Mouse (Mus musculus): ENCODE results near the gene Myo16. TPM values are rescaled to one million over a fixed set of nuclear protein-coding genes. Genes with fewer than 3 reads are reported as not detected.

Gene Myo16
- polyA plus RNA-seq, 1 experiment from 2014 or later, result 0.50 TPM

DNA sequence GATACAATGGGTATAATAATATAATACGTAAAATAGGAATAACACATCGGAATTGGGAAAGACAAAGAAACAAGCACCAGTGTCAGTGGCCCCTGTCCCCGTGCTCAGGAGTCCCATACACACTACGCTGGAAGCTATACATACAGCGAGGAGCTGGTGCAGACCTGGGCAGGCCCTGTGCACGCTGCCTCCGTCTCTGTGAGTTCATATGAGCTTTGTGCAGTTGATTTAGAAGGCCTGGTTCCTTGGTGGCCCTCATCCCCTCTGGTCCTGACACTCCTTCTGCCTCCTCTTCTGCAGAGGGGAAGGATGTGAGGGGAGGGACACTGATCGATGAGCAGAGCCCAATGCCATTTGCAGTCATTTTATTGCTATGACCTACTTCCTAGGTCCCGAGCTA lies 255.3 kb downstream of the Myo16 start:
- Histone ChIP-seq H3K27me3 (ENCODE audit: poor library complexity, severe bottlenecking) (no peaks in the 10 kb centered on the region), H3K36me3 (replicated peaks) (no peaks in the 10 kb centered on the region), H3K4me1 (0 out of 2 replicates have a peak, but pooled peaks cover 1% of the 10 kb centered on the region), H3K4me3 (no peak overlapping the region), H3K9me3 (no peaks in the 10 kb centered on the region), H3K27ac (no peak overlapping the region)
- DNase-seq (ENCODE audit: extremely low spot score, low spot score), result no peak
- 90% methylated on average over 9 of the region's 9 CpGs for WGBS

DNA sequence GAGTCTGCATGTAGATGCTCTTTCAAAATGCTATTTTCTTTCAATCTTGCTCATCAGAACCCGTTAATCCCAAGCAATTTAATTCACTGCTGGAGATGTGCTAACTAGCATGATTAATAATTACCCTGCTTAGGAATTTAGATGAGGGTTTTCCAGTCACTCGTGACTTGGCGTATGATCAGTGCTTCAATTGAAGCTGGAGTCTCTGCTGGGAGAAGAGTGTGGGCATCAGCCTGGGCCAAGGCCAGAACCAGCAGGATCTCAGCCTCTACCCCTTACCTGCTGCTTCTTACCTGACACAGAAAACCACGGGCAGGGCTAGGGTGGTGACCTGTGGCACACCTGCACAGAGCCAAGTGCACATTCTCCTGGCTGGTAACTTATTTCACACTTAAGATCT lies 257.8 kb downstream of the Myo16 start:
- WGBS, result 82% methylated on average over 4 of the region's 4 CpGs
- no peaks in the 10 kb centered on the region for H3K27me3 ChIP-seq (ENCODE audit: poor library complexity, severe bottlenecking)

DNA sequence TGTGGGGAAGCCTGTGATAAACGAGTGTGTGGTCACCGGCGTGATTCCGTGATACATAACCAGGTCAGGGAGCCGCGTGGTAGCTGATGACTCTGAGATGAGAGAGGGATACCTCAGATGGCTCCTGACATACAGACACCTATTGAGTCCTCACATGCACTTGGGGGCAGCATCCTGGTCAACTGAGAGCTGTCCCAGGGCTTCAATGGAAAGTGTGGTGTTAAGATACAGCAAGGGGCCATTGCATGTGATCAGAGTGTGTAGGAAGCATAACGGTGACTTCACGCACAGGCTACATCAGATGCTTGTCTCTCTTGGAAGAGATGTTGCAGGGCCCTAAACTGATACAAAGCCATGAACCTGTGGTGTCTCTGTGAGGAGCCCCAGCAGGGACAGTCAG lies 260.2 kb downstream of the Myo16 start:
- H3K27me3 ChIP-seq (ENCODE audit: poor library complexity, severe bottlenecking), result no peaks in the 10 kb centered on the region
- H3K4me3 ChIP-seq, result no peak overlapping the region
- peaks cover 12% of the 10 kb centered on the region for H3K4me1 ChIP-seq
- 89% methylated on average over 8 of the region's 8 CpGs for WGBS
- no peak overlapping the region for H3K27ac ChIP-seq
- H3K9me3 ChIP-seq, result no peaks in the 10 kb centered on the region
- H3K36me3 ChIP-seq (replicated peaks), result no peaks in the 10 kb centered on the region
- DNase-seq (ENCODE audit: extremely low spot score, low spot score), result no peak

More for the DNA sequence above, 257.8 kb downstream of the Myo16 start:
- Histone ChIP-seq H3K4me1 (peaks cover 12% of the 10 kb centered on the region), H3K4me3 (no peak overlapping the region), H3K9me3 (no peaks in the 10 kb centered on the region), H3K36me3 (replicated peaks) (no peaks in the 10 kb centered on the region), H3K27ac (no peak overlapping the region)
- DNase-seq (ENCODE audit: extremely low spot score, low spot score), result no peak

DNA sequence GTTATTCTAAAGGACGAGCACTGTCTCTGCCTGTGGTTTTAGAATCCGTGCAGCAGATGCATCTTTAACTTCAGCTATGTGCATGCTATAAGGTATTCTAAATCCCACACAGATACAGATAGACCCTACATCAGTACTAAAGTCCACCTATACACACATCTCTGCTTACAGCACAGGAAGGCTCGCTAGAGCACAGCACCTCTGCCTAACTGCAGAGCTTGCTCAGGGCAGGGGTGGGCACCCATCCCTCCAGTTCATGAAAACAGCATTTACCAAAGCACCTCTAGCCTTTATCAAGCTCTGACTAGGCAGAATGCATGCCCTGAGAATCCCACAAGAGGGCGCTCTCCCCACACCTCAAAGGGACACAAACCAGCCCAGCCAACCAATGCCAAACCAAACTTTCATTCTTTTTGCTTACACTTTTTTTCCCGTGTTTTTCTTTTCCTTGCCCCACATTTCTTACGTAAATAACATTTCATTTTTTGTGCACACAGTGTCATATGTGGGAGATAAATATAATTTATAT lies 261.0 kb downstream of the Myo16 start:
- DNase-seq (ENCODE audit: extremely low spot score, low spot score), result peak; percentile 80
- Histone ChIP-seq H3K4me3 (no peak overlapping the region), H3K27me3 (ENCODE audit: poor library complexity, severe bottlenecking) (no peaks in the 10 kb centered on the region), H3K27ac (peak overlapping the region; percentile 13; the same call in 1 of the 2 replicates), H3K36me3 (replicated peaks) (no peaks in the 10 kb centered on the region), H3K4me1 (peaks cover 15% of the 10 kb centered on the region), H3K9me3 (no peaks in the 10 kb centered on the region)
- WGBS, result 26% methylated on average over 6 of the region's 6 CpGs

DNA sequence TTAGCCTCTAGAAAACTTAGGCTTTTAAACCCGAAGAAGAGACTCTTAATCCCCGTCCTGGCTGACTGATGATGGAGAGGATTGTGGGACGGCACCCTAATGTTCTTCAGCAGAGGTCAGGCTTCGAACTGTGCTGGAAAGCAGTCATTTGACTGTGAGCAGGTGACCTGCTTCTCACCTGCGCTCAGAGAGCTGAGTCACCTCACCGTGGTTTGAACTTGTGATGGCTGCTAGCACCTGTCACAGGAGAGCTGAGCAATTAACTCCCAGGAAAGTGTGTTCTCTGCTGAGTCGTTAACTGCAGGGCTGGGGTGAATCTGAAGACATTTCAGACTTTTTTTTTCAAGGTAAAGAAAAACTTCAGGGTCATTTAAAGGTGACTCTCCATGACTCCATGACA lies 261.6 kb downstream of the Myo16 start:
- Histone ChIP-seq H3K9me3 (no peaks in the 10 kb centered on the region), H3K4me3 (no peak overlapping the region), H3K27ac (no peak overlapping the region), H3K4me1 (peaks cover 16% of the 10 kb centered on the region), H3K36me3 (replicated peaks) (no peaks in the 10 kb centered on the region), H3K27me3 (ENCODE audit: poor library complexity, severe bottlenecking) (no peaks in the 10 kb centered on the region)
- DNase-seq (ENCODE audit: extremely low spot score, low spot score), result no peak
- 30% methylated on average over 7 of the region's 7 CpGs for WGBS

DNA sequence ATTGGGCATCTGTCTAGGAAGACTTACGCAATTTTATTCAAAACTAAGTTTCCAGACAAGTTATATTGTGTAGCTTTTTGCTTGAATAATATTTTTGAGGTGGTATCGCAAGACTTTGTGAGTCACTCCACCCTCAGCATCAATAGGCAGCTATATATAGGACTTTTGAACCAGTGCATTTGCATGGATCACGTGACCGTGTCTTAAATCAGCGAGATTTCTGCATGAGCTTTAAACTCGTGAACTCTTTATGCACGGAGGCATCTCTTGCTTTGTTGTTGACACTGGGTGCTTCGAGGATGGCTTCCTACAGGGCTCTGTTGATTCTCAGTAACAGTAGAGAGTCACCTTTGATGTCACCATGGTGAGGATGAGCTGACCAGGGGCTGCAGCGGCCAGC lies 262.2 kb downstream of the Myo16 start:
- 88% methylated on average over 9 of the region's 9 CpGs for WGBS
- Histone ChIP-seq H3K27me3 (ENCODE audit: poor library complexity, severe bottlenecking) (no peaks in the 10 kb centered on the region), H3K4me3 (no peak overlapping the region), H3K4me1 (peaks cover 18% of the 10 kb centered on the region), H3K36me3 (replicated peaks) (no peaks in the 10 kb centered on the region), H3K9me3 (peaks cover 4% of the 10 kb centered on the region; the same call in 1 of the 2 replicates), H3K27ac (no peak overlapping the region)
- DNase-seq (ENCODE audit: extremely low spot score, low spot score), result no peak

DNA sequence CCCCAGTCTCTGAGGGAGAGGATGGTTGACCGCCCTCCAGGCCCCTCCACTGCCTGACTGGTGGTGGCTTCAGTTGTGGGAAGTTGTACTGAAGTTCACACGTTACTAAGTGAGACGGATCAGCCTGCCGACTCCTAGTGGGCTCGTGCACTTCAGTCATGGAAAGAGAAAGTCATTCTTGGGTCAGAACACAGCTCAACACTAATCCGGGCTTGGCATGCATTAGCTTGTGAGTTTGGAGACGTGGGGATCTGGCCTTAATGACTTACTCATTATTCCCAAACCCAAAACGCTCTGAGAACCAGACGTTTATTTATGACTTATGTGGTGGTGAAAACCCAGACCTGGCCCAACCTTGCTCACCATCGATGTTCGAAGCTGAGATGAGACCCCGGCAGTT lies 263.1 kb downstream of the Myo16 start:
- no peak overlapping the region for H3K27ac ChIP-seq
- no peak for DNase-seq (ENCODE audit: extremely low spot score, low spot score)
- H3K4me3 ChIP-seq, result no peak overlapping the region
- peaks cover 18% of the 10 kb centered on the region for H3K4me1 ChIP-seq
- WGBS, result 89% methylated on average over 12 of the region's 12 CpGs
- H3K27me3 ChIP-seq (ENCODE audit: poor library complexity, severe bottlenecking), result no peaks in the 10 kb centered on the region
- H3K9me3 ChIP-seq, result peaks cover 6% of the 10 kb centered on the region; the same call in 1 of the 2 replicates
- H3K36me3 ChIP-seq (replicated peaks), result no peaks in the 10 kb centered on the region

DNA sequence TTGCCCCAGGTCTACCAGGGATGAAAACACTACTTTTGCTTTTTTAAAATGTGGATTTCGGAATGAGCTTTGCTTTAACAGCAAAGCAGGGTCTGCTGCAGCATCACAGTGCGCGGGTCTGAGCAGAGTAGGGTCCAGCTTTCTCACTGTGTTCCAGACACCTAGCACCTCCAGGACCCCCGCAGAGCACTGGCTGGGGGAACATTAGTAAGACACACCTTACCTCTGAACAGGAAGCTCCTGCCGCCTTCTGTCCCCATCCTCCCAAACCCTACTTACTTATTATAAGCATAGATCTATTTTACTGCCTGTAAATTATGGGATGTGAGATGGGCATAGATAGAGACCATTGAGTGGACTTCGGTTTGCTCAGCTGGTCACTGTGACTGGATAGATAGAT lies 263.6 kb downstream of the Myo16 start:
- H3K9me3 ChIP-seq, result peaks cover 6% of the 10 kb centered on the region; the same call in 1 of the 2 replicates
- H3K36me3 ChIP-seq (replicated peaks), result no peaks in the 10 kb centered on the region
- H3K4me1 ChIP-seq, result peaks cover 18% of the 10 kb centered on the region
- 91% methylated on average over 6 of the region's 6 CpGs for WGBS
- H3K27me3 ChIP-seq (ENCODE audit: poor library complexity, severe bottlenecking), result no peaks in the 10 kb centered on the region
- no peak overlapping the region for H3K4me3 ChIP-seq
- DNase-seq (ENCODE audit: extremely low spot score, low spot score), result no peak
- H3K27ac ChIP-seq, result no peak overlapping the region

DNA sequence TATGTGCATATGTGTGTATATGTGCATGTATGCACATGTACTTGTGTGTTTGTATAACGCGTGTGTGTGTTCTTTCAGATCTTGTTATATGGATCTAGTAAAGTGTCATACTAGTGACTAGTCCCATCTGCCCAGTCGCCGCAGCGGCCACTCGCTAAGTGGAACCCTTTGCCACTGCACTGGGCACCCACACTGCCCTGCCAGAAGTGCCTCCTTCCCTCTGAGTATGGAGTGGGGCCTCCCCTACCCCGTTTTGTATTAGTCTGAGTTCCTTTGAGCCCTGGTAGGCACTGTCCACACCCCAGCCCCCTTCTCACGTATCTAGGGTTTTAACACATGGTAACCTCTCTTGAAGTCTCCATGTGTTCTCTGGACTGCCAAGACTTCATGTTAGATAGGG lies 264.3 kb downstream of the Myo16 start:
- Histone ChIP-seq H3K4me3 (no peak overlapping the region), H3K9me3 (peaks cover 6% of the 10 kb centered on the region; the same call in 1 of the 2 replicates), H3K36me3 (replicated peaks) (no peaks in the 10 kb centered on the region), H3K27me3 (ENCODE audit: poor library complexity, severe bottlenecking) (no peaks in the 10 kb centered on the region), H3K4me1 (peaks cover 18% of the 10 kb centered on the region), H3K27ac (no peak overlapping the region)
- WGBS, result 94% methylated on average over 8 of the region's 8 CpGs
- no peak for DNase-seq (ENCODE audit: extremely low spot score, low spot score)

DNA sequence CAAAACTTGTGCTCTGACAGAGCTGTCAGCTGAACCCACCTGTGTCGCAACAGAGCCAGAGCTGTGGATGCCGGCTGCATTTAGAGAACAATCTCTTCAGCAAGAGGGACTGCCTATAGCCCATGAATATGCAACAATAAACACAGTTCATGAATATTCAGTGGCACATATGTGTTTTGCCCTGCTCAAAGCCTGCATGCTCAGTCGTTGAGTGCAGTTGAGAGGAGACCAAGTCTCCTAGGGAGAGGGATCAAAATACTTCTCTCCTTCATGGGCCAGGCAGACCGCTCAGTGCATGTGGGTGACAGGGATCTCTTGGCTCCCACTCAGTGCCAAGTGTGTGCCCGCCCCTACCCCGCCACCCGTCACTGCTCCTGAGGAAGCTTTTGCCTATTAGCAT lies 265.3 kb downstream of the Myo16 start:
- WGBS, result 80% methylated on average over 7 of the region's 7 CpGs
- Histone ChIP-seq H3K36me3 (replicated peaks) (no peaks in the 10 kb centered on the region), H3K9me3 (peaks cover 6% of the 10 kb centered on the region; the same call in 1 of the 2 replicates), H3K4me3 (no peak overlapping the region), H3K27ac (no peak overlapping the region), H3K27me3 (ENCODE audit: poor library complexity, severe bottlenecking) (no peaks in the 10 kb centered on the region), H3K4me1 (peaks cover 18% of the 10 kb centered on the region)
- no peak for DNase-seq (ENCODE audit: extremely low spot score, low spot score)

DNA sequence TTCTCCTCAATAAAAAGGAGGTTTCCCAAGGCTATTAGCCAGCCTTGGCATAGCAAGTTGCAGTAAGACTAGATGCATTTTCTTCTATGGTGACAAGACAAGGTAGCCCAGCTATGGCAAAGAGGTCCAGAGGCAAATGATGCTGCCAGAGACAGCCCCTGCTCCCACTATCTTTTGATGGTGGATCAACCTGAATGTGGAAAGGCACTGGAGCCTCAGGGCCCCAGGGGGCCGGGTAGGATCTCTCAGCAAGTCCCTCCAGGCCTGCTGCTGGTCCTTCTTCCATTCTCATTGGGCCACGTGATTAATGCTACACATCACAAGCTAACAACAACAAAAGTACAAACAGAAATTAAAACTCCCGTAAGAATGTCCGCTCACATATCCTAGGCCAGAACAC lies 266.0 kb downstream of the Myo16 start:
- Histone ChIP-seq H3K27me3 (ENCODE audit: poor library complexity, severe bottlenecking) (no peaks in the 10 kb centered on the region), H3K9me3 (peaks cover 6% of the 10 kb centered on the region; the same call in 1 of the 2 replicates), H3K27ac (no peak overlapping the region), H3K36me3 (replicated peaks) (no peaks in the 10 kb centered on the region), H3K4me3 (no peak overlapping the region), H3K4me1 (peaks cover 11% of the 10 kb centered on the region)
- 83% methylated on average over 4 of the region's 4 CpGs for WGBS
- DNase-seq (ENCODE audit: extremely low spot score, low spot score), result no peak

DNA sequence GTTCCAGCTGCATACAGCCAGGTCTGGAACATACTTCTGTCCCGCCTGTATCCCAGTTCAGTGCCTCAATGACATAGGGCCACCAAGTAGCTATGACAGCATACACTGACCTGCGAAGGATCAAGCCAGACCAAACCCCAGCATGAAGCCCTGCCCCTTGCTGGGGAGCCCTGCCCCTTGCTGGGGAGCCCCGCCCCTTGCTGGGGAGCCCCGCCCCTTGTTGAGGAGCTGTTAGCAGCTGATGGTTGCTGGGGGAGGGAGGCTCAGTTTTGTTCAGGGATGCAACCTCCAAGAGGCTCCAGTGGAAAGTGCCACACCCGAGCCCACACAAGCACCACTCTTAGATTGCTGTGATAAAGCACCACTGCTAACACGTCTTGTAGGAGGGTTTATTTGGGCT lies 266.8 kb downstream of the Myo16 start:
- 81% methylated on average over 6 of the region's 6 CpGs for WGBS
- Histone ChIP-seq H3K27me3 (ENCODE audit: poor library complexity, severe bottlenecking) (no peaks in the 10 kb centered on the region), H3K27ac (no peak overlapping the region), H3K36me3 (replicated peaks) (no peaks in the 10 kb centered on the region), H3K9me3 (peaks cover 6% of the 10 kb centered on the region; the same call in 1 of the 2 replicates), H3K4me1 (peaks cover 6% of the 10 kb centered on the region; the same call in 1 of the 2 replicates), H3K4me3 (no peak overlapping the region)
- no peak for DNase-seq (ENCODE audit: extremely low spot score, low spot score)

DNA sequence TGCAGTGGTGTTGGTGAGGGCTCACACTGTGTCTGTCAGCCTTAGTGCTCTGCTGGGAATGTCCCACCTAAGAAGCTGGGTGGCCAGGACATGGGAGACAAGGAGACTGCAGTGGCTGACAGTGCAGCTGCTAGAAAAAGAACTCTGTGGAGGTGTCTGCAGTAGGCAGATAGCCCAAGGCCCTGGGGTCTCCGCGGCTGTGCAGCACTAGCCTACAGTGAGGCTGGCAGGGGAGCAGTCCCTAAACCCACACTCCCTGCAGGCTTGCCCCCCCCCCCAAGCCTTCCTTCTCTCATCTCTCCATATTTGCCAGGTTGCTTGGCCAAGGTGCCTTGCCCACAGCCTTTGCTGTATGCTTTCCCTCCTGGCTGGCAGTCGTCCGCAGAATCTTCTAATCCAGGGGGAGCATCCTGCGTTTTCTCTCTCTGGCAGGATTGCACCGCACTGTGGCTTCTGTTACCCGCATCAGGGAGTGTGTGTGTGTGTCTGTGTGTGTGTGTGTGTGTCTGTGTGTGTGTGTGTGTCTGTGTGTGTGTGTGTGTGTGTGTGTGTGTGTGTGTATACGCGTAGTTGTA lies 267.9 kb downstream of the Myo16 start:
- H3K36me3 ChIP-seq (replicated peaks), result no peaks in the 10 kb centered on the region
- WGBS, result 91% methylated on average over 9 of the region's 9 CpGs

More for the DNA sequence above, 267.9 kb downstream of the Myo16 start:
- H3K27ac ChIP-seq, result no peak overlapping the region
- no peak overlapping the region for H3K4me3 ChIP-seq
- H3K27me3 ChIP-seq (ENCODE audit: poor library complexity, severe bottlenecking), result no peaks in the 10 kb centered on the region
- H3K4me1 ChIP-seq, result peaks cover 6% of the 10 kb centered on the region; the same call in 1 of the 2 replicates
- DNase-seq (ENCODE audit: extremely low spot score, low spot score), result no peak
- H3K9me3 ChIP-seq, result peaks cover 6% of the 10 kb centered on the region; the same call in 1 of the 2 replicates
